Mouse (Mus musculus) mature B cell (primary cell): ENCODE measurements around the gene Slc41a2.

Source experiments
- in situ Hi-C: fragments of 300-500 bp; cut with MboI; formaldehyde crosslinking; loops from 2 replicates; pipeline ENCODE4 v1.14.3; 2019

Slc41a2 gene

GRCm38 (mm10) chr10:83184480-83185069, 153.1 kb downstream of the Slc41a2 start:
- in situ Hi-C loops = no loop called here

- in situ Hi-C loops = no loop called here
Observed at GRCm38 (mm10) chr10:83183634-83184479, 153.8 kb downstream of the Slc41a2 start.

- in situ Hi-C loops = no loop called here
Observed at GRCm38 (mm10) chr10:83182573-83182960, 155.1 kb downstream of the Slc41a2 start.

- in situ Hi-C loops = no loop called here
Observed at GRCm38 (mm10) chr10:83181831-83182572, 155.7 kb downstream of the Slc41a2 start.
